Mouse (Mus musculus): ENCODE measurements around the gene Abcb1a. TPM values are rescaled to one million over a fixed set of nuclear protein-coding genes. Genes with fewer than 3 reads are reported as not detected.

Abcb1a gene
- polyA plus RNA-seq (2014; fragmentation: Nextera tagmentation; extraction: Ambion mirVana) = 0.14 and 0.20 TPM in 2 replicates

GRCm38 (mm10) chr5:8659911-8660737 is at the start of gene Abcb1a:
Abcb1a (plus strand) TSS chr5:8660077.
- H3K27ac ChIP-seq (replicated peaks; ENCODE audit: low read depth, low read length) = no peak within 1 kb of the TSS
- WGBS = 4% methylated on average over 37 of the region's 37 CpGs

GRCm38 (mm10) chr5:8622071-8622595 is 37.7 kb upstream of the Abcb1a start:
- ATAC-seq (ENCODE audit: insufficient number of reproducible peaks, low FRiP score, low TSS enrichment, low read depth) = peak; percentile 40; the same call in 1 of the 2 replicates
- peak; percentile 66 for DNase-seq (ENCODE audit: low spot score)
- H3K4me2 ChIP-seq (ENCODE audit: low read depth, severe bottlenecking) = peak overlapping the region; percentile 97
- no peaks in the 10 kb centered on the region for H3K9me3 ChIP-seq (ENCODE audit: control insufficient read depth, low read length)
- no peaks in the 10 kb centered on the region for H3K36me3 ChIP-seq (ENCODE audit: control insufficient read depth, insufficient read depth, low read length)
- H3K27me3 ChIP-seq (ENCODE audit: control insufficient read depth, insufficient read depth, low read length) = no peaks in the 10 kb centered on the region
- no peak overlapping the region for H3K27ac ChIP-seq (replicated peaks; ENCODE audit: low read depth, low read length)
- under 1% methylated on average over 42 of the region's 49 CpGs for WGBS
- H3K4me3 ChIP-seq (ENCODE audit: low read depth, low read length) = peak overlapping the region; percentile 76
- no peaks in the 10 kb centered on the region for H3K4me1 ChIP-seq (ENCODE audit: control insufficient read depth, insufficient read depth, low read length)
- H3K9ac ChIP-seq (ENCODE audit: low read length) = peak overlapping the region; percentile 72

More at GRCm38 (mm10) chr5:8659911-8660737, at the start of gene Abcb1a:
- Histone ChIP-seq H3K9me3 (ENCODE audit: control insufficient read depth, low read length) (no peaks in the 10 kb centered on the region), H3K4me3 (ENCODE audit: low read depth, low read length) (peak within 1 kb of the TSS; percentile 36), H3K4me2 (ENCODE audit: low read depth, severe bottlenecking) (peak within 1 kb of the TSS; percentile 89), H3K27me3 (ENCODE audit: control insufficient read depth, insufficient read depth, low read length) (no peaks in the 10 kb centered on the region), H3K9ac (ENCODE audit: low read length) (peak within 1 kb of the TSS; percentile 37; the same call in 1 of the 2 replicates), H3K36me3 (ENCODE audit: control insufficient read depth, insufficient read depth, low read length) (no peaks in the 10 kb centered on the region), H3K4me1 (ENCODE audit: control insufficient read depth, insufficient read depth, low read length) (no peaks in the 10 kb centered on the region)
- peak; percentile 51 for DNase-seq (ENCODE audit: low spot score)
- ATAC-seq (ENCODE audit: insufficient number of reproducible peaks, low FRiP score, low TSS enrichment, low read depth) = peak; percentile 73; the same call in 1 of the 2 replicates

GRCm38 (mm10) chr5:8622596-8623231 is 37.2 kb upstream of the Abcb1a start, which contains the start of gene Rundc3b:
Rundc3b (minus strand) TSS chr5:8622952.
- Histone ChIP-seq H3K36me3 (ENCODE audit: control insufficient read depth, insufficient read depth, low read length) (no peaks in the 10 kb centered on the region), H3K4me2 (ENCODE audit: low read depth, severe bottlenecking) (peak within 1 kb of the TSS; percentile 97), H3K9ac (ENCODE audit: low read length) (peak within 1 kb of the TSS; percentile 72), H3K27ac (replicated peaks; ENCODE audit: low read depth, low read length) (no peak within 1 kb of the TSS), H3K27me3 (ENCODE audit: control insufficient read depth, insufficient read depth, low read length) (no peaks in the 10 kb centered on the region), H3K9me3 (ENCODE audit: control insufficient read depth, low read length) (no peaks in the 10 kb centered on the region), H3K4me3 (ENCODE audit: low read depth, low read length) (peak within 1 kb of the TSS; percentile 76), H3K4me1 (ENCODE audit: control insufficient read depth, insufficient read depth, low read length) (no peaks in the 10 kb centered on the region)
- ATAC-seq (ENCODE audit: insufficient number of reproducible peaks, low FRiP score, low TSS enrichment, low read depth) (peak; percentile 99), DNase-seq (ENCODE audit: low spot score) (peak; percentile 89)
- WGBS = 0% methylated on average over 42 of the region's 74 CpGs

GRCm38 (mm10) chr5:8632901-8633300 is 27.0 kb upstream of the Abcb1a start:
- no peak overlapping the region for H3K4me3 ChIP-seq (ENCODE audit: low read depth, low read length)
- no peaks in the 10 kb centered on the region for H3K36me3 ChIP-seq (ENCODE audit: control insufficient read depth, insufficient read depth, low read length)
- WGBS = 86% methylated on average over 3 of the region's 3 CpGs
- no peak overlapping the region for H3K4me2 ChIP-seq (ENCODE audit: low read depth, severe bottlenecking)
- no peaks in the 10 kb centered on the region for H3K9me3 ChIP-seq (ENCODE audit: control insufficient read depth, low read length)
- no peaks in the 10 kb centered on the region for H3K27me3 ChIP-seq (ENCODE audit: control insufficient read depth, insufficient read depth, low read length)
- H3K4me1 ChIP-seq (ENCODE audit: control insufficient read depth, insufficient read depth, low read length) = no peaks in the 10 kb centered on the region
- no peak for ATAC-seq (ENCODE audit: insufficient number of reproducible peaks, low FRiP score, low TSS enrichment, low read depth)
- no peak for DNase-seq (ENCODE audit: low spot score)
- no peak overlapping the region for H3K27ac ChIP-seq (replicated peaks; ENCODE audit: low read depth, low read length)
- H3K9ac ChIP-seq (ENCODE audit: low read length) = no peak overlapping the region

- Histone ChIP-seq H3K4me3 (ENCODE audit: low read depth, low read length) (no peak overlapping the region), H3K27me3 (ENCODE audit: control insufficient read depth, insufficient read depth, low read length) (no peaks in the 10 kb centered on the region), H3K9me3 (ENCODE audit: control insufficient read depth, low read length) (no peaks in the 10 kb centered on the region), H3K36me3 (ENCODE audit: control insufficient read depth, insufficient read depth, low read length) (no peaks in the 10 kb centered on the region), H3K4me2 (ENCODE audit: low read depth, severe bottlenecking) (no peak overlapping the region), H3K4me1 (ENCODE audit: control insufficient read depth, insufficient read depth, low read length) (no peaks in the 10 kb centered on the region), H3K27ac (replicated peaks; ENCODE audit: low read depth, low read length) (no peak overlapping the region), H3K9ac (ENCODE audit: low read length) (no peak overlapping the region)
- DNase-seq (ENCODE audit: low spot score) (no peak), ATAC-seq (ENCODE audit: insufficient number of reproducible peaks, low FRiP score, low TSS enrichment, low read depth) (no peak)
Observed at GRCm38 (mm10) chr5:8634489-8634975, 25.3 kb upstream of the Abcb1a start.

- no peak overlapping the region for H3K4me2 ChIP-seq (ENCODE audit: low read depth, severe bottlenecking)
- no peaks in the 10 kb centered on the region for H3K4me1 ChIP-seq (ENCODE audit: control insufficient read depth, insufficient read depth, low read length)
- H3K27ac ChIP-seq (replicated peaks; ENCODE audit: low read depth, low read length) = no peak overlapping the region
- H3K9ac ChIP-seq (ENCODE audit: low read length) = no peak overlapping the region
- H3K9me3 ChIP-seq (ENCODE audit: control insufficient read depth, low read length) = no peaks in the 10 kb centered on the region
- no peaks in the 10 kb centered on the region for H3K27me3 ChIP-seq (ENCODE audit: control insufficient read depth, insufficient read depth, low read length)
- DNase-seq (ENCODE audit: low spot score) (no peak), ATAC-seq (ENCODE audit: insufficient number of reproducible peaks, low FRiP score, low TSS enrichment, low read depth) (no peak)
- no peak overlapping the region for H3K4me3 ChIP-seq (ENCODE audit: low read depth, low read length)
- WGBS = 83% methylated on average over 4 of the region's 4 CpGs
- no peaks in the 10 kb centered on the region for H3K36me3 ChIP-seq (ENCODE audit: control insufficient read depth, insufficient read depth, low read length)
Observed at GRCm38 (mm10) chr5:8648300-8648699, 11.6 kb upstream of the Abcb1a start.

GRCm38 (mm10) chr5:8648774-8649173 is 11.1 kb upstream of the Abcb1a start:
- DNase-seq (ENCODE audit: low spot score) (no peak), ATAC-seq (ENCODE audit: insufficient number of reproducible peaks, low FRiP score, low TSS enrichment, low read depth) (no peak)
- H3K9ac ChIP-seq (ENCODE audit: low read length) = no peak overlapping the region

GRCm38 (mm10) chr5:8652085-8652484 is 7.8 kb upstream of the Abcb1a start:
- no peak for ATAC-seq (ENCODE audit: insufficient number of reproducible peaks, low FRiP score, low TSS enrichment, low read depth)
- Histone ChIP-seq H3K4me2 (ENCODE audit: low read depth, severe bottlenecking) (no peak overlapping the region), H3K27me3 (ENCODE audit: control insufficient read depth, insufficient read depth, low read length) (no peaks in the 10 kb centered on the region), H3K36me3 (ENCODE audit: control insufficient read depth, insufficient read depth, low read length) (no peaks in the 10 kb centered on the region), H3K27ac (replicated peaks; ENCODE audit: low read depth, low read length) (no peak overlapping the region), H3K4me3 (ENCODE audit: low read depth, low read length) (no peak overlapping the region), H3K4me1 (ENCODE audit: control insufficient read depth, insufficient read depth, low read length) (no peaks in the 10 kb centered on the region), H3K9ac (ENCODE audit: low read length) (no peak overlapping the region), H3K9me3 (ENCODE audit: control insufficient read depth, low read length) (no peaks in the 10 kb centered on the region)
- WGBS = 85% methylated on average over 2 of the region's 2 CpGs
- DNase-seq (ENCODE audit: low spot score) = no peak

More at GRCm38 (mm10) chr5:8648774-8649173, 11.1 kb upstream of the Abcb1a start:
- no peaks in the 10 kb centered on the region for H3K4me1 ChIP-seq (ENCODE audit: control insufficient read depth, insufficient read depth, low read length)
- H3K4me2 ChIP-seq (ENCODE audit: low read depth, severe bottlenecking) = no peak overlapping the region
- no peak overlapping the region for H3K4me3 ChIP-seq (ENCODE audit: low read depth, low read length)
- H3K27me3 ChIP-seq (ENCODE audit: control insufficient read depth, insufficient read depth, low read length) = no peaks in the 10 kb centered on the region
- H3K9me3 ChIP-seq (ENCODE audit: control insufficient read depth, low read length) = no peaks in the 10 kb centered on the region
- no peaks in the 10 kb centered on the region for H3K36me3 ChIP-seq (ENCODE audit: control insufficient read depth, insufficient read depth, low read length)
- no peak overlapping the region for H3K27ac ChIP-seq (replicated peaks; ENCODE audit: low read depth, low read length)
